Mouse (Mus musculus) fat pad, adult 2 months (tissue): ENCODE results near the gene Stt3b.

Experiments
- DNase-seq: peaks from one replicate; pipeline ENCODE4 v3.0.0-alpha.2; 2011; ENCODE audit warnings: low read depth, low spot score; ENCODE audit errors: extremely low read depth

The Stt3b gene

DNA sequence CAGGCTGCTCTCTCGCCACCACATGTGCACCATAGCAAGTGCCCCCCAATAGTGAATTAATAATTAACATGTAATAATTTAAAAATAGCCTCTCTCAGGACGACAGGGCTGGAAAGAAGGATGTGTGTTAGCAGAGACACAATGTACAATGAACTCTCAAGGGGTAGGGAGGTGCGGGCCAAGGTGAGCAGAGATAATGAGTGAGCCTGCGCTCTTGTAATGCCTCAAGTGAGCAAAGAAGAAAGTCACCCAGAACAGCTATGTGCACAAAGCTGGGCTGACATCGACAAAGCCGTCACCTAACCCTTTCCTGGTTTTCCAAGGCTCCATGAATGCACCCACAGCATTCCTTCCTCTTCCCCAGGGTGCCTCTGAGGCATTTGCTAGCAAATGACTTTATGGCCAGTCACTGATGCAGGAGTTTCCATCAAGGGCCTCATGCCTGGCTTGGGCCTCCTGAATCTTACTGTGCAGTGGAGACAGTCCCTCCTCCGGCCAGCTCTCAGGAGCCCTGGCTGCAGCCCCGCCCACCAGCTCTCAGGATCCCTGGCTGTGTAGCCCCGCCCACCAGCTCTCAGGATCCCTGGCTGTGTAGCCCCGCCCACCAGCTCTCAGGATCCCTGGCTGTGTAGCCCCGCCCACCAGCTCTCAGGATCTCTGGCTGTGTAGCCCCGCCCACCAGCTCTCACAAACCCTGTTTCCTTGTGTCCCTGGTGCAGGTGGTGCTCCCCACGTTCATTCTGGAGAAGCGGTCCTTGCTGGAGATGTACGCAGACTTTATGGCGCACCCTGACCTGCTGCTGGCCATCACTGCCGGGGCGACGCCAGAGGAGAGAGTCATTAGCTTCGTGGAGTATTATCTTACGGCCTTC is 94.2 kb downstream of the Stt3b start:
- DNase-seq = no peak

DNA sequence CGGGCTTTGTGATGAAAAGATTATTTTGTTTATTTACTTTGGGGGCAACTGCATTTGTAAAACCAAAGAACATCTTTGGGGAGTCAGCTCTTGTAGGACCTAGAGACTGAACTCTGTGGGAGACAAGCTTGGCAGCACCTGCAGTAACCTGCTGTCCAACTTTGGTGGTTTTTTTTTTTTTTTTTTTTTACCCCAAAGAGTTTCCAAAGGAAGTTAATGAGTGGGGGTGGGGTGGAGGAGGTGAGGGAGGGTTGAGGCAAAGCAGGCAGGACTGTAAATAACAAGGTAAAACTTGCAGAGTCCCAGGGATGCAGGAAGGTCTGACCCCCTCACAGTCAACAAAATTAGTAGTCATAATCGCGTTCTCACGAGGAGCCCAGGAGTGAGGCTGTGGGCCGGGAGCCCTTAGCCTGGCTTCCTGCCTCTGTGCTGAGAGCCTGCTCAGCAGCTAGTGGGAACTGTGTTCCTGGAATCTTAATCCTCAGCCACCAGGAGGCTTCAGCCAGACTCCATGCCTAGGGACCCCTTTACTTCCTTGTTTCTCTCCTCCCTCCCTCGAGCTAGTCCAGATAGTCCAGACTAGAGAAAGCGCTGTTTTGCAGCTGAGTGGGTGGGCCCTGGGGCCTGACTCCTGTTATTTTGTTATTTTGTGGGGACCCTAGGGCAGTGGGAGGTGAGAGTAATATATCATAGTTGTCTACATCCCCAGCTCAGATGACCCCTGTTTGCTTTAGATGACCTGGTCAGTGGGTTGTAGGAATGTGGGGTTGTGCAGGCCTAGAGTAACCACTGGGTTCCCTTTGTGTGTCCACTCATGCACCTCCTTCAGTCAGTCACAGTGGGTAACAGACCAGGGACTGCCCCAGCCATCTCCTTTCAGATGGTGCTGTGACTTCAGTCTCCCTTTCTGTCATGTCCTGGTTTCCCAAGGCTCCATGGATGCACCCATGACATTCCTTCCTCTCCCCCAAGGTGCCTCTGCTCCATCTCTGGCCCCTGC is 95.3 kb downstream of the Stt3b start:
- no peak for DNase-seq

DNA sequence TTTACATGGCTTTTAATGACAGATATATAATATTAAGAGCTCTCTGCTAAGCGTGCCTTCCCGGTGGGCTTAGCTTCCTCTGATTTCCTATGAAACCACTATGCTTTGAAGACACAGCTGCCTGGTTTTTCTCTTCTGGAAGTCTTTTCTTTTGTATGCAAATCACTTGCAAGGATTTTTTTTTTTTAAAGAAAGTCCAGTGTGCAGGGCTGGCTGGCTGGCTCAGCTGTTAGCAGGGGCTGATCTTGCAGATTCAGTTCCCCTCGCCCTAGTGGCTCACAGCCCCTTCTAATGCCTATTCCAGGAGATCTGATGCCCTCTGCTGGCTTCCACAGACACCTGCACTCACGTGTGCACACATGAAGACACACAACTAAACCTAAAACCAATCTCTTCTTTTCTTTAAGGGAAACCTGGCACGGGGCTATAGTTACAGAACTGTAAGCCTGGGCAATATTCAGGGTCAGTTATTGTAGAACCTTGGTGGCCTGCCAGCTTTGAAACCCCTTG is 96.4 kb downstream of the Stt3b start:
- no peak for DNase-seq

DNA sequence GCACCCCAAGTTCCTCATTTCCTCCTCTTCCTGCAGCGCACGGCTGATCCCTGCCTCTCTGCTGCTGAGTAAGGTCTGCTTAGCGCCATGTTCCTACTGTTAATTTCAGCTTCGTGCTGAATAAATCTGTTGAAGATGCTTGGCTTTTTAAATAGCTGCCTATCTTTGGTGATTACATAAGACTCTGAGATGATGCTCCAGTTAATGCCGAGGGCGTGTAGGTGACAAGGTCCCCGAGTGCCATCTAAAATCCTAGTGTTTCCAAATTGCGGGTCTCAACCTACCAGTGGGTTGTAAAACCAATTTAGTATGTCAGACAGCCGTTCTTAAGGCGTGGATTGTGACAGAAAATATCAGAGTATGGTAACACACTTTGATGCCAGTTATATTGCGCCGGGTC is 99.7 kb downstream of the Stt3b start:
- DNase-seq = no peak

DNA sequence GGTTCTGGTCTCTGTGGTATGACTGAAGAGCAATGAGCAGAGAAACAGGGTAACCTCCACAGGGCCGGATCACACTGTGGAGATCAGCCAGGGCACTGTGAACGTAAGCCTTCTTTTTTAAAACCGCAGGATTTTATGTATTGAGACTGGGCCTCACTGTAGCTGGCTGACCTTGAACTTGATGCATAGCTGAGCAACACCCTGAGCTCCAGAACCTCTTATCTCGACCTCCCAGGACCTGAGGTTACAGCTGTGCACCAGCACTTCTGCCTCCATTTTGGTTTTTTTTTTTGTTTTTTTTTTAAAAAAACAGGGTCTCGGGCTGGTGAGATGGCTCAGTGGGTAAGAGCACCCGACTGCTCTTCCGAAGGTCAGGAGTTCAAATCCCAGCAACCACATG is 100.5 kb downstream of the Stt3b start:
- DNase-seq = no peak

DNA sequence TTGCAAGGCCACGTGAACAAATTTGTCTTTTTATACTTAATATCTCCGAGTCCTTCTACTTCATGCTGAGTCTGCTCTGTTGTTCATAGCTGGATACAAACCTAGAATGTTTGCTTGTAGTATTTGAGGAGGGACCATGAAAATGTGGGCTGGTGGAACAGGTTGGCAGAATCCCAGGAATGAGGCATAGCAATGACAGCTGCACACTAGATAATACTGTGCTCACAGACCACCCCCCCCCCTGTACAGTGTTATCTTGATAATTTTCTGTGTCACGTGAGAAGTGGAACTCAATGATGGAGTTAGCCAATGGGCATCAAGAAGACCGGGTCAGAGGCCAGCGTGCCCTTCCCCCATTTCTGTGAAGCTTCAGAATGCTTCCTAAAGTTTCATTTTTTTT is 104.0 kb downstream of the Stt3b start:
- no peak for DNase-seq

DNA sequence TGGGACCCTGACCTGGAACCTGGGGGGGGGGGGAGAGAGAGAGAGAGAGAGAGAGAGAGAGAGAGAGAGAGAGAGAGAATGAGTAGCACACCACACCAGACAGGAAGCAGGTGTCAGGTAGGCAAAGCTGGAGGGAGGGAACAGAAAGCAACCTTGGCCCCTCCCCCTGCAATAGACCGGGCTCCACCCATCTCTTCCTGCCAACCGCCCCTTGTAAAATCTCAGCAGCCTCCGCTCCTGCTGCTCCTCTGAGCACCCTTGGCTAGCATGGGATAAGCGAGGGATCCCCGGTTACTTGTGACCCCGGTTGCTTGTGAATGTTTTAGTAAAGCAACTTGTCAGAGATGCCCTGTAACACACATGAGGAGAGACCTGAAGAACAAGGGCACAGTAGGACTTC is 104.7 kb downstream of the Stt3b start:
- DNase-seq = no peak

DNA sequence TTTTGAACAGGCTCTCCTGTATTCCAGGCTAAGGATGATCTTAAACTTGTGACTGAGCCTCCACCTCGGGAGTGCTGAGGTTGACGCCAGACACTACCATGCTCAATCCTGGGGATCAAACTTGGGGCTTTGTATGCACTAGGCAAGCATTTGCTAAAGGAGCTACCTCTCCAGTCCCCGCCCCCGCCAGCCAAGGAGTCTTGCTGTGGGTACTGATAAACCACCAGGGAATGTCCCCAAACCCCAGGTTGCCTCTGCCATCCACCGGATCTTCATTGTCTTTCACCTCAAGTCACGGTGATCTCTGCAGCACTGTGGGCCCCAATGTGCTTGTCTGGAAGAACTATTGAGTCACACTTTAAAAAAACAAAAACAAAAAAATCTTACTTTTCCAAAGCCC is 107.1 kb downstream of the Stt3b start:
- DNase-seq = no peak

DNA sequence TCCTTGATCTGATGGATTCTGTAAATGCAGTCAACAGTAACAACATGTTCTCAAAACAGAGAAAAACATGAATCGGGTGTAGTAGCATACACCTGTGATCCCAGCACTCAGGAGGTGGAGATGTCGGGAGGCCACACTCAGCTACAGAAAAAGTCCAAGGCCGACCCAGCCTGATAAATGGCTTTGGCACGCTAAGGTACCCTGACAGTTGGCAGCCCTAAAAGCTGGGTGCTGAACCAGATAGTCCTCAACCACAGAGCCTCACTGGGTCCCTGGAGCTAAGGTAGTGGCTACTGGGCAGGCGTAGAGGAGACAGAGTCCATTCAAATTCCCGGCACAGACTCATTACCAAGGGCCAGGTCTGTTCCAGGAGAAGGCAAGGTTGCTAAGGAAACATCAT is 109.0 kb downstream of the Stt3b start:
- no peak for DNase-seq

DNA sequence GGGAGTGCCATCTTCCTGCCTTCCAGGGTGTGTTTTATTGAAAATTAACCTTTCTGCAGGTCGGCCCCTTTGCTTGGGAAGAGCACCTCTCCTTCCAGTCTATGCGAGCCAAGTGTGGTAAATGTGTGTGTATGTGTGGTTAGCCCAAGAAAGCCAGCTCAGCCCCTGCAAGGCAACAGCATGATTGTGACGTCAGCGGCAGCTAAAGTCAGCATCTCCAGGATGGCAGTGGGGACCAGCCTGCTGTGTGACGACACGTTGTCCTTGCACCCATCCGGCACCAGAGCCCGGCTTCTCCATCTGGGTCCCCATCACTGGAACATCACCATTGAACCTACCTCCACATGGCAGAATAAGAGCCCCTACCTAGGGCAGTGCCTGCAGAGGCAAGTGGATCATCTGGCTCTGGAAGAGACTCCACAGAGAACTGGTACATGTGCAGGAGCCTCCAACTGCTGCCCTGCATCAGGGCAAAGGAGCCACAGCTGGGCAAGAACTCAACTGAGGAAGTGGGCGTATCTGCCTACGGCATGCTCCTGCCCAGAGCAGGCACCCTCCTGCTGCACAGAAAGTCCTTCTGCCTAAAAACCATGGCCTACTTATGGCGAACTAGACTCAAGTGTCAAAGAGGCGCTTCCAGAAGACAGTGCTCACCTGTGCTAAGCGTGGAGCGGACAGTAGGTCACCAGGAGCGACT is 109.9 kb downstream of the Stt3b start:
- DNase-seq = no peak

DNA sequence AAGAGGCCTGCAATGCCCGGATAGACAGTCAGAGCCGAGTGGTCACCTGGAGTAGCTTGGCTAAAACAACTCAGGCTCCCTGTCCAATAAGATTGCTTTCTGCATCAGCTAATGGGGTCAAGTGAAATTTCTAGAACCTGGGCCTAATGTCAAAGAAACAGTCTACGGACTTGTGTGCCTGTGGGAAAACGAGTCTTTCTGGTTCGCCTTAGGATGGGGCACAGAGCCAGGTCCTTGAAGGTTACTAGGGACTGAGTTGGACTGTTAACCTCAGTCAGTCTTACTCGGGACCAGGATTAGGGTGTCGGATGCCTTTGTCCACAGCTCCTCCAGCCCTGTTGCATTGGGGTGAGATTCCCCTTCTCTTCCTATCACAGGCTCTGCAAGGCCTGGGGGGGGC is 113.1 kb downstream of the Stt3b start:
- DNase-seq = peak; percentile 34

DNA sequence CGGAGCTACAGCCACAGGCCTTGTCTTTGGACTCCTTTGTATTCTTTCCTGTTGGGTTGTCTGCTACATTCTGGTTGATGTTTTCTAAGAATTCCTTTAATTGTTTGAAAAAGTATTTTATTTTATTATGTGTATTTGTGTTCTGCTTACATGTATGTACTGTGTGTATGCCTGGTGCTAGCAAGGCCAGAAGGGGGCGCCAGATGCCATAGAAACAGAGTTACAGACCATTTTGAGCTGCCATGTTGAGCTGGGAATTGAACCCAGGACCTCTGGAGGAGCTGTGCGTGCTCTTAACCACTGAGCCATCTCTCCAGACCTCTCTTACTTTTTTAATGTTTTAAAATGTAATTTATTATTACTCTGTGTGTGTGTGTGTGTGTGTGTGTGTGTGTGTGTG is 117.3 kb downstream of the Stt3b start:
- no peak for DNase-seq
